Mouse (Mus musculus): Measurements from ENCODE around the gene Clec10a.

Clec10a gene

GRCm38 (mm10) chr11:70180496-70180895 lies 24.5 kb downstream of the Clec10a start:
- no peak for DNase-seq (ENCODE audit: low read depth, low spot score)

GRCm38 (mm10) chr11:70185120-70185519 lies 29.1 kb downstream of the Clec10a start:
- DNase-seq (ENCODE audit: low read depth, low spot score), result no peak

DNA sequence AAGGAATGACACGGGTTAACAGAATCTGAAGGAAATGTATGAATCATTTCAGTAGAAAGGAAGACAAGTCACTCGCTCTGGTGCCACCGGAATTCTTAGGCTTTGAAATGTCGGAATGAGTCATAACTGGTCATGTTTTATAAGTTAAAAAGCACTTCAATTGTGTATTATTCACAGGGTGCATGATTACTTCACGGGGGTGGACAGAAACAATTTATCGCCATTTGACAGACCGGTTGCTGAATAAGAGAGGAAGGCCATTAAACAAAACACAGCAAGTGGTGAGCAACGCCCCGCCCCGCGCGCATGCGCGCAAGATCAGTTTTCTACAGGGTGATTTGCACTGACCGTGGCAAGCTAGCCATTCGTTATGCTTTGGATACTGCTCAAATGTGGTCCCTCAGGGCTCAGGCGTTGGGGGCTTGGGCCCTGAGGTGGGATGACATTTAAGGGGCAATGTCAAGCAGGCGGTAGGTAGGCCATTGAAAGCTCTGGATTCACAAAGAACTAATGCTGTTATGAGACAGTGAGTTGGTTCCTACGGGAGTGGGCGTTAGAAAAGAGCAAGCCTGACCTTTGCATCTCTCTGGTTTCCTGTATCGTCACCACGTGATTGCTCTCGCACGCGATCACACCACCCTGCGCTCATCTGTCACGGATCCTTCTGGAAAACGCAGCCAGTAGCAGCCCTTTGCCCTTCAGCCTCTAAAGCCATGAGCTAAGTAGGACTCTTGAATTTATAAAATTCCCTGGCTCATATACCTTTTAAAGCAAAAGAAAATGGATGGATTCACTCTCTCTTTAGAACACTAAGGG lies 33.5 kb downstream of the Clec10a start:
- DNase-seq (ENCODE audit: low read depth, low spot score), result no peak

DNA sequence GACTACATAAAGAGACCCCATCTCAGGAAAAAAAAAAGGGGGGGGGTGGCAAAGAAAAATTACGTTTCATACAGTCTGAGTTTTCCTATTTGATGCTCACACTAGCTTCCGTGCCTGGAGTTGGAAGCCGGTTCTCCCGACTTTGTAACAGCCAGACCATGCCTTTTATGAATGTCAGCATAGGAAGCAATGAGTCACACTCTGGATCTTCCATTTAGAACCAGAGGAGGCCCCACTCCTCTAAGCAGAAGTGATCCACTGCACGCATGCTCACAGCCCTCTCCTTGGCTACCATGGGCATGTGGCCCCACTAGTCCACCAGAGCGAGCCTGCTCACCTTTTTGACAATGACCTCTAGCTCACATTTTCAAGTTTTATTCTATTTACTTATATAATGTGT lies 35.2 kb downstream of the Clec10a start:
- DNase-seq (ENCODE audit: low read depth, low spot score), result no peak

GRCm38 (mm10) chr11:70192157-70192556 lies 36.2 kb downstream of the Clec10a start:
- DNase-seq (ENCODE audit: low read depth, low spot score), result no peak

GRCm38 (mm10) chr11:70193354-70194285 lies 37.6 kb downstream of the Clec10a start:
- no peak for DNase-seq (ENCODE audit: low read depth, low spot score)

DNA sequence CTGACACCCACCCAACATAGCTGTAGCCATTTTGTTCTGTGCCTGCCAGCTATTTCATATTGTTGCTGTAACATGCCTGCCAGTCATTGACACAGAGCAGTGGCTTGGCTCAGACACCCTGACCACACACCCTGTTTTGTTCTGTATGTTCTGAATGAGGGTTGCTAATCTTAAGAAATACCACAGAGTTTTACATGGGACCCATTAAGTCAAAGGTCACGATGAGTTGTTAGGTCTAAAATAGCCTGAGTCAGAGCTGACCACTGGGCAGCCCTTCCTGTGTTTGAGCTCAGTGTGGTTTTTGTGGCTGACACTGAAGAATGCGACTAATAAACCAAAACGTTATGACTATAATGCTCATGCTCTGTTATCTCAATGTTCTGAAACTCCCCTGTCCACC lies 42.3 kb downstream of the Clec10a start:
- no peak for DNase-seq (ENCODE audit: low read depth, low spot score)

DNA sequence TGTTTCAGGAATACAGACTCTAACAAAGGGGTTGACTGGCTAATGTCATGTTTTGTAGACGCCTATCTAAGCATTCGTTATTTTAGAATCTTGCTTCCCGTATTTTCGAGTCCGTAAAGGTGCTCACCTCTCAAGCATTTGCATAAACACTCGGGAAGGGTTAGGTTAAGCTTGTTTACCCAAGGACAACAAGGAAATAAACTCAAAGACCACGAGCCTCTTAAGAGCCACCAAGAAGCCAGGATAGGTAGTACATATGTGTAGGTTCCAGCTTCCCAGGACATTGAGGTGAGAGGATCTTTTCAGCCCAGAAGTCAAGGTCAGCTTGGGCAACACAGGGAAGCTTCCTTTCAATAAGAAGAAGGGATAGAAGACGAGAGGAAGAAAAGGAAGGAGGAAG lies 43.1 kb downstream of the Clec10a start:
- no peak for DNase-seq (ENCODE audit: low read depth, low spot score)

- no peak for DNase-seq (ENCODE audit: low read depth, low spot score)
These were observed 44.1 kb downstream of the Clec10a start for GRCm38 (mm10) chr11:70200036-70200608.

DNA sequence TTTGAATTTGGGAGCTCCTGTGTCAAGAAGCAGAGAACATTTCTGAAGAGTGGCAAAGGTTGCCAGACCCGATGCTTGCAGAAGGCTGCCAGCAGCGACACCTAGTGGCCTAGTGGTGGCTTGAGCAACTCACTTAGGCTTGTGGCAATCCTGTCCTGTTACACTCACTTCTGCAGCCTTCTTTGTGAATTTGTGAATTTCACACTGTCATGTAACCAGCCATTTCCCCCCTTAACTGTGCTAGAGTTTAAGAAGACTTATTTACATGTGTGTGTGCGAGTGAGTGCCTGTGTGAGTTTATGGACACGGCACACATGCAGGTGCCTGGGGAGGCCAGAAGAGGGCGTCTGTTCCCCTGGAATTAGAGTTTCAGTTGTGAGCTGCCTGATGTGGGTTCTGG lies 45.7 kb downstream of the Clec10a start:
- DNase-seq (ENCODE audit: low read depth, low spot score), result peak; percentile 63

DNA sequence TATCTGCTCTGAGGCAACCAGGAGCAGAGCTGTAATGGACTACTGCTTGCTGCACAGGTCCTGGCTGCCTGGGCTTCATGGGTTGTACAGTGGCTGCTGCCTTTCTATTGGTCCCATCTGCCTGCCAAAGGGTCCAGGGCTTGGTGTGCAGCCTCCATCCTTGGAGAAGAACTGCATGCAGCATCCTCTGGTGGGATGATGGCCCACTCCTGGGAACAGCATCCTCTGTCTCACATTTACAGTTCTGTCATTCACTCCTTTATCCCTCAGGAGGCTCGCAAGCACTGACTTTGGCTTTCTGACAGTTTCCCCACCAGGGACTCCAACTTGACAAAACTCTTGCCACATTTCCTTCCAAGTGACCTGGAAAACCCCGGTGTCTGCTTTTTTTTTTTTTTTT lies 50.8 kb downstream of the Clec10a start:
- DNase-seq (ENCODE audit: low read depth, low spot score), result no peak

GRCm38 (mm10) chr11:70207283-70207682 lies 51.3 kb downstream of the Clec10a start:
- no peak for DNase-seq (ENCODE audit: low read depth, low spot score)

- no peak for DNase-seq (ENCODE audit: low read depth, low spot score)
These were observed 52.9 kb downstream of the Clec10a start for GRCm38 (mm10) chr11:70208778-70209388.

GRCm38 (mm10) chr11:70210681-70211080 lies 54.7 kb downstream of the Clec10a start:
- DNase-seq (ENCODE audit: low read depth, low spot score), result no peak

GRCm38 (mm10) chr11:70211972-70212371 lies 56.0 kb downstream of the Clec10a start:
- DNase-seq (ENCODE audit: low read depth, low spot score), result no peak

DNA sequence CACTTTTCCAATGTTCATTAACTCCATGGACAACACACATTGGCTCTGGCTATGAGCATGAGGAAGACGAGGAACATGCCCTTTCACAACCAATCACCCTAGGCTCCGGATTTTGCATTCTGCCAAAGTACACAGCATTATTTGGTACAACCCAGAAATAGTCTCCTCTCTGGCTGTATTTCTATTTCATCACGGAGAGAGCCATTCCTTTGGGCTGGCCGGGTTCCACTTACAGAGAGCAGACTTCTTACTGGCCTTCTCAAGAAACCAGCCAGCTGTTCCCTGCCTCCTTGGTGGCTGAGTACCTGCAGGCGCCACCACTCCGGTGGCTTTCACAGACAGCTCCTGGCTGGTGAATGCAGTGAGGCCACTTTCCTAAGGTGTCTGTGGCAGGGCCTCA lies 56.4 kb downstream of the Clec10a start, which contains the start of gene Slc16a11:
Slc16a11 (plus strand) TSS at position 330 of the 400 bp plus-strand sequence.
- no peak for DNase-seq (ENCODE audit: low read depth, low spot score)

- no peak for DNase-seq (ENCODE audit: low read depth, low spot score)
These were observed 56.9 kb downstream of the Clec10a start for GRCm38 (mm10) chr11:70212896-70213295.

DNA sequence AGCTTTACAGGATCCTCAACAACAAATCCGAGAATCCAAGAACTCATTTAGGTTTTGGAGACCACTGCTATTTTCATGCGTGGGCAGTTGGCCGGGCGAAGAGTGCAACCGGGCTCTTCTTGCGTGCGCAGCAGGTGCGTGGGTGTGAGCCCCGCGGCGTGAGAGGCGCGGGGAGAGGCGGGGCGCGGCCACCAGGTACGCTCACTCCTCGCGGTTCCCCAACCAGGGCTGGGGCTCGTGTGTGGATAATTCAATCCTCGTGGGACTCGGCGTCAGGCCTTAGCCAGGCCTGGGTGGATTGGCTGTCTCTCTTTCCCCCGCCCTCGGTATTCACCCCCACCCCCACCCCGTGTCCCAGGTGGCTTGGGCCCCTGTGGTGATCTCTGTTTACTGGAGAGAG lies 57.7 kb downstream of the Clec10a start:
- DNase-seq (ENCODE audit: low read depth, low spot score), result no peak

- DNase-seq (ENCODE audit: low read depth, low spot score), result no peak
These were observed 58.3 kb downstream of the Clec10a start for GRCm38 (mm10) chr11:70214191-70214855.

- no peak for DNase-seq (ENCODE audit: low read depth, low spot score)
These were observed 58.8 kb downstream of the Clec10a start for GRCm38 (mm10) chr11:70214856-70215209.

GRCm38 (mm10) chr11:70215301-70215700 lies 59.3 kb downstream of the Clec10a start:
- DNase-seq (ENCODE audit: low read depth, low spot score), result no peak
